In the genomic region with DNA sequence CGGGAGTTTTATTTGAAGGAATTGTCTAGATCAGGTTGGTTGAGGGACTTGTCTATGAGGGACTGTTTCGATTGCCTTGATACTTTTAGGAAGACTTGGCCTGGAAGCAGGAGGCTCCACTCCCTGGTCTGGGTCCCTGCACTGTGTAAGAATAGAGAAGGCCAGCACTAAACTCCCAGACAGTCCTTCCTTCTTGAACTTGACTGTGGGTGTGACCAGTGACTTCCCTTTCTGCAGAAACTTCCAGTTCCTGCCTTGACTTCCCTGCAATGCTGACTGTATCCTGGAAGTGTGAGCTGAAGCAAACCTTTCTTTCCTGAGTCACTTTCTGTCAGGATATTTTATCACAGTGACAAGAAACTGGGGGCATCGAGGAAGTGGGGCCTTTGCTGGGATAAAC, we compare ENCODE assay signal across 24 mouse cellular contexts.
"Had no signal": no experiment of that assay in that cellular context is flagged by ENCODE, and none has a peak within 500 bp of the region (broad histone marks: within the 10 kb centered on the region; RNA-seq: fewer than 3 reads in every experiment).

No protein-coding gene starts in this region.

- ATAC-seq: hindbrain, postnatal 0 days; intestine, embryonic 16.5 days; liver, embryonic 12.5 days had no signal

- H3K9ac ChIP-seq: heart, embryonic 13.5 days; heart, embryonic 15.5 days; hindbrain, embryonic 13.5 days; hindbrain, embryonic 15.5 days; limb, embryonic 13.5 days; limb, embryonic 15.5 days; liver, embryonic 12.5 days had no signal

- H3K36me3 ChIP-seq: heart, embryonic 13.5 days; heart, embryonic 15.5 days; hindbrain, embryonic 13.5 days; hindbrain, embryonic 15.5 days; limb, embryonic 13.5 days; limb, embryonic 15.5 days; liver, embryonic 12.5 days had no signal

- H3K4me3 ChIP-seq: gastrocnemius, adult 2 months; heart, adult 2 months; heart, embryonic 13.5 days; heart, embryonic 15.5 days; hindbrain, embryonic 13.5 days; hindbrain, embryonic 15.5 days; layer of hippocampus, adult 2 months; limb, embryonic 13.5 days; limb, embryonic 15.5 days; liver, embryonic 12.5 days had no signal

- H3K27ac ChIP-seq: gastrocnemius, adult 2 months; heart, adult 2 months; heart, embryonic 13.5 days; heart, embryonic 15.5 days; hindbrain, embryonic 13.5 days; hindbrain, embryonic 15.5 days; hindbrain, postnatal 0 days; layer of hippocampus, adult 2 months; limb, embryonic 13.5 days; limb, embryonic 15.5 days; liver, embryonic 12.5 days had no signal

- DNase-seq: gastrocnemius, adult 2 months; gastrocnemius, postnatal 10 days; gastrocnemius, postnatal 25 days; heart, adult 11 months; heart, adult 2 months; heart, postnatal 14 days; heart, postnatal 36 days; kidney, adult 11 months; kidney, adult 2 months; kidney, postnatal 10 days; kidney, postnatal 25 days; kidney, postnatal 4 days; left cerebral cortex, postnatal 4 days had no signal

- H3K27me3 ChIP-seq: heart, embryonic 13.5 days; heart, embryonic 15.5 days; hindbrain, embryonic 13.5 days; hindbrain, embryonic 15.5 days; limb, embryonic 13.5 days; limb, embryonic 15.5 days had no signal

- H3K4me2 ChIP-seq: heart, embryonic 11.5 days; heart, embryonic 13.5 days; heart, embryonic 15.5 days; hindbrain, embryonic 13.5 days; hindbrain, embryonic 15.5 days; limb, embryonic 13.5 days; limb, embryonic 15.5 days; liver, embryonic 12.5 days had no signal

- H3K4me1 ChIP-seq: hindbrain, embryonic 15.5 days; limb, embryonic 13.5 days had no signal

- H3K9me3 ChIP-seq: heart, embryonic 13.5 days; heart, embryonic 15.5 days; hindbrain, embryonic 13.5 days; hindbrain, embryonic 15.5 days; limb, embryonic 13.5 days; limb, embryonic 15.5 days; liver, embryonic 12.5 days had no signal
